Mouse (Mus musculus): ENCODE measurements around the gene Pheta2. TPM values are rescaled to one million over a fixed set of nuclear protein-coding genes. Genes with fewer than 3 reads are reported as not detected.
A peak's percentile ranks its signal among the peaks of the same experiment; 100 is the strongest.
"Not testable (repeated sequence)": the region's sequence is repeated elsewhere in the genome, so short reads cannot be mapped to it uniquely, and the experiment has no call there.

The Pheta2 gene
- polyA plus RNA-seq, 1 experiment from 2014 or later = 1.9 TPM

DNA sequence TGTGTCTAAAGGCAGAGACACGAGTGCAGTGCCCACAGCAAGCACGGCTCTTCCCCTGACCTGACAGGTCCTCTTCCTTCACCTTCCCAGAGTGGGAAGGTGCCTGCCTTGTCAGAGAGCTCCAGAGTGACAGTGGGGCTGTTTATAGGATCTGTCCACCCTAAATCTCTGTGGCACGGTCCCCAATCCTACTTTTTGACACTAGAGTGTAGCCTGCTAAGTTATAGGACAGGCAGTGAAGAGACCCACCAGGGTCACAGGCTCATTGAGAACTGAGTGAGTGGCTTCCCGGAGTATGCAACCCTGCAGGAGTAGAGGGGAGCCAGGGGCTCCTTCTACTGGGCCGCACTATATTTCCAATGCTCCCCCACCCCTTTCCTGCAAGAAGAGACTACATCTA is 39.0 kb downstream of the Pheta2 start:
- no peaks in the 10 kb centered on the region for H3K36me3 ChIP-seq
- H3K27ac ChIP-seq (replicated peaks) = no peak overlapping the region
- H3K4me2 ChIP-seq = no peak overlapping the region
- WGBS = 81% methylated on average over 5 of the region's 5 CpGs
- 0 out of 2 replicates have a peak, but pooled peaks cover 3% of the 10 kb centered on the region for H3K9me3 ChIP-seq
- H3K27me3 ChIP-seq = no peaks in the 10 kb centered on the region
- peaks cover 17% of the 10 kb centered on the region; the same call in 1 of the 2 replicates for H3K4me1 ChIP-seq (replicated peaks)
- H3K9ac ChIP-seq = no peak overlapping the region
- no peak for ATAC-seq (ENCODE audit: low FRiP score, low read depth)
- no peak overlapping the region for H3K4me3 ChIP-seq

GRCm38 (mm10) chr15:82378261-82379180 is 39.8 kb downstream of the Pheta2 start:
- Histone ChIP-seq H3K4me2 (no peak overlapping the region), H3K36me3 (no peaks in the 10 kb centered on the region), H3K9me3 (0 out of 2 replicates have a peak, but pooled peaks cover 3% of the 10 kb centered on the region), H3K4me1 (replicated peaks) (peaks cover 17% of the 10 kb centered on the region; the same call in 1 of the 2 replicates), H3K27me3 (no peaks in the 10 kb centered on the region), H3K4me3 (no peak overlapping the region), H3K9ac (no peak overlapping the region), H3K27ac (replicated peaks) (no peak overlapping the region)
- no peak for ATAC-seq (ENCODE audit: low FRiP score, low read depth)
- 46% methylated on average over 15 of the region's 15 CpGs for WGBS

- Histone ChIP-seq H3K4me3 (peak overlapping the region; percentile 29), H3K27me3 (no peaks in the 10 kb centered on the region), H3K4me1 (replicated peaks) (peaks cover 17% of the 10 kb centered on the region; the same call in 1 of the 2 replicates), H3K9me3 (0 out of 2 replicates have a peak, but pooled peaks cover 3% of the 10 kb centered on the region), H3K36me3 (no peaks in the 10 kb centered on the region), H3K9ac (no peak overlapping the region), H3K27ac (replicated peaks) (no peak overlapping the region), H3K4me2 (peak overlapping the region; percentile 66)
- 28% methylated on average over 7 of the region's 7 CpGs for WGBS
- ATAC-seq (ENCODE audit: low FRiP score, low read depth) = peak; percentile 63; the same call in 1 of the 2 replicates
Measured at GRCm38 (mm10) chr15:82379511-82379870, 40.7 kb downstream of the Pheta2 start.

DNA sequence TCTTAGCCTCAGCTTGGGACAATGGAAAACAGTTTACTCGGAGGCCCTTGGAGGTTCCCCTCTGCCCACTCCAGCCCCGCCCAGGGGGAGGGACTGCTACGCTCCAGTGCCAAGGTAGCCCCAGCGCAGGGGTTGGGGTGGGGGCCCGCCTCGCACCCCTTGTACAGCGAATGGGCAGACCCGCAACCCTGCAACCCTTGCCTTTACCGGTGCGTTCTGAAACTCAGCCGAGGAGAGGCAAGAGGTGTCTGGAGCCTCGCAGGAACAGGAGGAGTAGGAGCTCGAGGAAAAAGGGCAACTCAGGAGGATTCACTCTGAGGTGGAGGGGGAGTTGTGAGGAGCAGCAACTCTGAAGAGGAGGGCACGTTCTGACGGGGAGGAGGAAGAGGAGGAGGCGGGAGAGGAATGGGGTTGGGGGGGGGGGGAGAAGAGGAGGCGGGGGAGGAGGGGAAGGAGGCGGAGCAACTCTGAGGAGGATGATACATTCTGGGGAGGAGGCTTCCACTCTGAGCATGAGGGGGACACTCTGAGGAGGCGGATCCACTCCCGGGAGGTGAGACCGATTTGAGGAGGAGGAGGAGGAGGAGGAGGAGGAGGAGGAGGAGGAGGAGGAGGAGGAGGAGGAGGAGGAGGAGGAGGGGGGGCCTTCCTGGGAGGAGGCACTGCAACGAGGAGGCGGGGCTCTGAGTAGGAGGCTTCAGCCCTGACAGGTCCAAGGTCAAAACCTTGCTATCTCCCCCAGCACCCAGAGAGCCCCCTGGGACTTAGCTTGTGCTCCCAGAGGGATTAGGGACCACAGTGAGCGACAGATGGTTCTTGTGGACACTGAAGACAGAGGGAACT is 41.4 kb downstream of the Pheta2 start, which contains the start of gene Cyp2d22:
Gene Cyp2d22 (minus strand): TSS at position 390 of the 843 bp plus-strand sequence.
- Histone ChIP-seq H3K9me3 (0 out of 2 replicates have a peak, but pooled peaks cover 3% of the 10 kb centered on the region), H3K36me3 (no peaks in the 10 kb centered on the region), H3K4me1 (replicated peaks) (peaks cover 17% of the 10 kb centered on the region; the same call in 1 of the 2 replicates), H3K27me3 (no peaks in the 10 kb centered on the region), H3K27ac (replicated peaks) (no peak within 1 kb of the TSS), H3K9ac (0 out of 2 replicates have a peak within 1 kb of the TSS, but pooled peaks have one; percentile 31), H3K4me2 (peak within 1 kb of the TSS; percentile 66), H3K4me3 (peak within 1 kb of the TSS; percentile 29)
- ATAC-seq (ENCODE audit: low FRiP score, low read depth) = peak; percentile 74; the same call in 1 of the 2 replicates
- 5% methylated on average over 18 of the region's 24 CpGs for WGBS

GRCm38 (mm10) chr15:82380714-82381062 is 41.9 kb downstream of the Pheta2 start:
- ATAC-seq (ENCODE audit: low FRiP score, low read depth) = peak; percentile 30; the same call in 1 of the 2 replicates
- 0 out of 2 replicates have a peak, but pooled peaks cover 3% of the 10 kb centered on the region for H3K9me3 ChIP-seq
- peak overlapping the region; percentile 66 for H3K4me2 ChIP-seq
- H3K36me3 ChIP-seq = no peaks in the 10 kb centered on the region
- H3K27me3 ChIP-seq = no peaks in the 10 kb centered on the region
- peak overlapping the region; percentile 29 for H3K4me3 ChIP-seq
- 31% methylated on average over 7 of the region's 7 CpGs for WGBS
- peaks cover 17% of the 10 kb centered on the region; the same call in 1 of the 2 replicates for H3K4me1 ChIP-seq (replicated peaks)
- no peak overlapping the region for H3K27ac ChIP-seq (replicated peaks)
- H3K9ac ChIP-seq = 0 out of 2 replicates have a peak overlapping the region, but pooled peaks have one; percentile 31

DNA sequence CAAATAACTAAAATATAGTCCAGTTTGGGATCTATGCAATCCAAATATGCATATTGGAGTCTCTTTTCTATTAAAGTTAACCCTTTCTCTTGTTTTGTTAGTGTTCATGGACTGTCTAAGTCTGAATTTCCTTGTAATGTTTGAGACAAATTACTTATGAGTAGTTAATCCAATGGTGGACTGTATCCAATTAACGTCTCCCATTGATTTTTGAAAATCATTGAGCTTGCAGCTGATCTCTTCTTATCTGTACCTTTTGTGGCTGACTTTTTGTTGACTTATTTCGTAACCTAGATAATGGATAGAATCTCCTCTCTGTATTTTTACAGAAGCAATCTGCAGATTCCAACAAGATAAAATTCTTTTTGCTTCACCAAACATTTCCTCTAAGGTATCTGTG is 43.7 kb downstream of the Pheta2 start:
- H3K4me2 ChIP-seq = no peak overlapping the region
- H3K4me3 ChIP-seq = no peak overlapping the region
- H3K27me3 ChIP-seq = no peaks in the 10 kb centered on the region
- 0 out of 2 replicates have a peak, but pooled peaks cover 3% of the 10 kb centered on the region for H3K9me3 ChIP-seq
- H3K4me1 ChIP-seq (replicated peaks) = peaks cover 9% of the 10 kb centered on the region; the same call in 1 of the 2 replicates
- no peak for ATAC-seq (ENCODE audit: low FRiP score, low read depth)
- no peak overlapping the region for H3K27ac ChIP-seq (replicated peaks)
- 90% methylated on average over 2 of the region's 2 CpGs for WGBS
- no peaks in the 10 kb centered on the region for H3K36me3 ChIP-seq
- no peak overlapping the region for H3K9ac ChIP-seq

GRCm38 (mm10) chr15:82385729-82386128 is 47.0 kb downstream of the Pheta2 start:
- Histone ChIP-seq H3K36me3 (no peaks in the 10 kb centered on the region), H3K9ac (no peak overlapping the region), H3K9me3 (0 out of 2 replicates have a peak, but pooled peaks cover 3% of the 10 kb centered on the region), H3K4me2 (no peak overlapping the region), H3K4me3 (no peak overlapping the region), H3K27me3 (no peaks in the 10 kb centered on the region), H3K4me1 (replicated peaks) (peaks cover 5% of the 10 kb centered on the region; the same call in 1 of the 2 replicates), H3K27ac (replicated peaks) (no peak overlapping the region)
- 91% methylated on average over 2 of the region's 2 CpGs for WGBS
- ATAC-seq (ENCODE audit: low FRiP score, low read depth) = no peak

- H3K9me3 ChIP-seq; H3K36me3 ChIP-seq; ATAC-seq (ENCODE audit: low FRiP score, low read depth); H3K27me3 ChIP-seq; H3K9ac ChIP-seq; H3K4me2 ChIP-seq; H3K27ac ChIP-seq (replicated peaks); H3K4me3 ChIP-seq; H3K4me1 ChIP-seq (replicated peaks): not testable (repeated sequence)
- WGBS = 94% methylated on average over 10 of the region's 10 CpGs
Measured at GRCm38 (mm10) chr15:82389916-82390315, 51.2 kb downstream of the Pheta2 start.

- not testable (repeated sequence) for H3K36me3 ChIP-seq; H3K4me2 ChIP-seq; H3K27me3 ChIP-seq; H3K27ac ChIP-seq (replicated peaks); H3K9ac ChIP-seq; H3K4me3 ChIP-seq; H3K9me3 ChIP-seq; H3K4me1 ChIP-seq (replicated peaks); ATAC-seq (ENCODE audit: low FRiP score, low read depth)
- 81% methylated on average over 2 of the region's 2 CpGs for WGBS
Measured at GRCm38 (mm10) chr15:82393922-82394321, 55.2 kb downstream of the Pheta2 start, which contains the start of gene Cyp2d11. Cyp2d11 (minus strand) TSS chr15:82394022.
